Mouse (Mus musculus) C2C12 (cell line): ENCODE measurements at regions not wholly inside any gene's neighbourhood (a gene's known extent, or its start where the extent isn't known, plus 50 kb on each side); places are given as distances from the start of the nearest gene placed in this dataset.

ENCODE experiments used
- CTCF ChIP-seq: IDR thresholded peaks from one replicate; pipeline ENCODE4 v1.5.1; 2011; ENCODE audit not compliant: control insufficient read depth, insufficient read depth, insufficient read length
- USF1 ChIP-seq: IDR thresholded peaks from one replicate; pipeline ENCODE4 v1.6.1; 2011; ENCODE audit warnings: low read depth, mild to moderate bottlenecking, control low read depth, moderate library complexity

DNA sequence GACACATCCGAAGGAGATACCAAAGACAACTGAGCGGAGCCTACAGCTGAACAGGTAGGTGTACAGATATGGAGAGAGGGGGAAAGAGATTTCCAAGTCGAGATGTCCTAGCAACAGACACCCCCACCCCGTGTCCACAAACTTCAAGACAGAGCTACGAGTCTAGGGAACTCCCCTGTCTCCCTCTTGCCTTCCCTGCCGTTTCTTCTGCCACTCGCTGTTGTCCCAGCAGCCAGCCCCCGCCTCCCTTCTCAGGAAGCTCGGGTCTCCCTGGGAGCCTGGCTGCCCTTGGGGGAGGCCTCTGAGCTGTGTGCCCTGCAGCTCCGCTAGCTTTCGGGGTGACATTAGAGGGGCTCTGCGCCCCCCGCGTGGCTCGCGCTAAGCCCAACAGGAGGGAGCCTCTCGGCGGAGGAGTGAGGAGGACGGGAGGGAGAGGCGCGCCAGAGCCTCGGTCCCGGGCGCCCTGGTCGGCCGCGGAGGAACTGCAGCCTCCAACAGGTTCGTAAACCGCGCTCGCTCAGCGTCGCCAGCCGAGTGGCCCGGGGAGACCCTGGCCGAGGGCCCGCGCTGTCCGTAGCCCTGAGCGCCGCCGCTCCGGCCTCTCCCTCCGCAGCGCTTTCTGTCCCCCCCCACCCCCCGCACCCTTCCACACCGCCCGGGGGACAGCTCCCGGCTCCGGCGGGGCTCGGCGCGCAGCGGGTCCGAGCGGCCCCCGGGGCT, 68.6 kb upstream of the Cplx2 start:
- no peak for TF ChIP-seq USF1
- TF ChIP-seq CTCF, result no peak
